Mouse (Mus musculus) left cerebral cortex, postnatal 25 days (tissue): ENCODE results near the gene Eng. TPM values are rescaled to one million over a fixed set of nuclear protein-coding genes. Genes with fewer than 3 reads are reported as not detected.

Experiments used
- DNase-seq, 2 experiments: peaks; one replicate each; pipeline ENCODE4 v3.0.0; 2022; ENCODE audit warnings: low spot score in 2 of 2, mixed read lengths in 1 of 2
- intact Hi-C: fragments of 180-260 bp; cut with DNase I; formaldehyde crosslinking; loops from one replicate; pipeline ENCODE4 v1.15.1; 2025
- total RNA-seq, 2 experiments: library from RNA; stranded (reverse); gene quantifications; 2 replicates each; pipeline ENCODE4 v1.2.3; 2021

Eng gene
- total RNA-seq, 2 experiments from 2014 or later, result 21.9 to 25.0 TPM

- no peak for DNase-seq
- intact Hi-C loops, result no loop called here
These were observed 24.8 kb downstream of the Eng start for GRCm38 (mm10) chr2:32671147-32671546.

GRCm38 (mm10) chr2:32671907-32672595, 25.7 kb downstream of the Eng start:
- intact Hi-C loops, result no loop called here
- no peak for DNase-seq

GRCm38 (mm10) chr2:32673176-32673917, 27.0 kb downstream of the Eng start:
- intact Hi-C loops, result no loop called here
- DNase-seq, result no peak

- DNase-seq, result no peak
- intact Hi-C loops, result no loop called here
These were observed 30.4 kb downstream of the Eng start for GRCm38 (mm10) chr2:32676821-32677220.

- intact Hi-C loops, result no loop called here
- DNase-seq, result no peak
These were observed 31.3 kb downstream of the Eng start for GRCm38 (mm10) chr2:32677683-32678082.

- intact Hi-C loops, result no loop called here
- peak; percentile 58 to 87 for DNase-seq
These were observed 33.7 kb downstream of the Eng start for GRCm38 (mm10) chr2:32680051-32680451.

GRCm38 (mm10) chr2:32680961-32681650, 34.7 kb downstream of the Eng start:
- intact Hi-C loops, result no loop called here
- no peak for DNase-seq

- no peak for DNase-seq
- intact Hi-C loops, result no loop called here
These were observed 35.4 kb downstream of the Eng start for GRCm38 (mm10) chr2:32681754-32682153.

- DNase-seq, result no peak
- intact Hi-C loops, result no loop called here
These were observed 36.5 kb downstream of the Eng start for GRCm38 (mm10) chr2:32682721-32683417.

GRCm38 (mm10) chr2:32683701-32684100, 37.3 kb downstream of the Eng start:
- intact Hi-C loops, result no loop called here
- DNase-seq, result no peak

- intact Hi-C loops, result no loop called here
- no peak for DNase-seq
These were observed 38.5 kb downstream of the Eng start for GRCm38 (mm10) chr2:32684681-32685428.

GRCm38 (mm10) chr2:32685807-32686206, 39.4 kb downstream of the Eng start:
- intact Hi-C loops, result no loop called here
- DNase-seq, result no peak

GRCm38 (mm10) chr2:32686640-32687039, 40.2 kb downstream of the Eng start:
- intact Hi-C loops, result no loop called here
- no peak for DNase-seq

GRCm38 (mm10) chr2:32687562-32687961, 41.2 kb downstream of the Eng start:
- DNase-seq, result no peak

GRCm38 (mm10) chr2:32689420-32689819, 43.0 kb downstream of the Eng start:
- peak; percentile 89 to 94 for DNase-seq
- intact Hi-C loops, result loop anchor here (1.0 to 2.0 kb wide), 2 partner anchors 58 to 115 kb away; partner anchors contain the start of genes 9430097D07Rik and Pip5kl1

More at GRCm38 (mm10) chr2:32687562-32687961, 41.2 kb downstream of the Eng start:
- intact Hi-C loops, result no loop called here

GRCm38 (mm10) chr2:32691041-32691440, 44.6 kb downstream of the Eng start:
- intact Hi-C loops, result no loop called here
- DNase-seq, result no peak

GRCm38 (mm10) chr2:32692496-32692895, 46.1 kb downstream of the Eng start:
- intact Hi-C loops, result no loop called here
- no peak for DNase-seq

- no peak for DNase-seq
- intact Hi-C loops, result no loop called here
These were observed 46.9 kb downstream of the Eng start for GRCm38 (mm10) chr2:32693282-32693681.

- peak; percentile 92 to 97 for DNase-seq
- intact Hi-C loops, result no loop called here
These were observed 47.5 kb downstream of the Eng start for GRCm38 (mm10) chr2:32693823-32694411.
